Mouse (Mus musculus) c-Kit-negative CD71-positive TER-119-positive erythroid progenitor cells, embryonic 14.5 days (primary cell): ENCODE data around the gene Rab11b.

Experiments used
- DNase-seq: peaks from one replicate; pipeline ENCODE4 v3.0.0-alpha.2; 2013; ENCODE audit warnings: low read depth, low spot score

Rab11b gene

GRCm38 (mm10) chr17:33760255-33761165 is at the start of gene Rab11b:
Gene Rab11b (minus strand): TSS chr17:33760530.
- DNase-seq: peak; percentile 100

GRCm38 (mm10) chr17:33808192-33808591 is 47.9 kb upstream of the Rab11b start:
- DNase-seq: no peak

- DNase-seq: no peak
Measured at GRCm38 (mm10) chr17:33807181-33807888, 47.0 kb upstream of the Rab11b start.

GRCm38 (mm10) chr17:33804745-33805144 is 44.4 kb upstream of the Rab11b start:
- no peak for DNase-seq

- DNase-seq: no peak
Measured at GRCm38 (mm10) chr17:33804205-33804604, 43.9 kb upstream of the Rab11b start.

- no peak for DNase-seq
Measured at GRCm38 (mm10) chr17:33802221-33802620, 41.9 kb upstream of the Rab11b start.

- no peak for DNase-seq
Measured at GRCm38 (mm10) chr17:33799277-33799676, 38.9 kb upstream of the Rab11b start.

GRCm38 (mm10) chr17:33798306-33798705 is 38.0 kb upstream of the Rab11b start:
- DNase-seq: no peak

GRCm38 (mm10) chr17:33788732-33789131 is 28.4 kb upstream of the Rab11b start:
- DNase-seq: no peak

- no peak for DNase-seq
Measured at GRCm38 (mm10) chr17:33786375-33786774, 26.0 kb upstream of the Rab11b start.

GRCm38 (mm10) chr17:33784939-33785338 is 24.6 kb upstream of the Rab11b start:
- no peak for DNase-seq

GRCm38 (mm10) chr17:33783408-33783807 is 23.1 kb upstream of the Rab11b start:
- no peak for DNase-seq

GRCm38 (mm10) chr17:33782067-33782466 is 21.7 kb upstream of the Rab11b start:
- no peak for DNase-seq

GRCm38 (mm10) chr17:33781124-33781977 is 21.0 kb upstream of the Rab11b start, which contains the start of gene Angptl4:
Gene Angptl4 (minus strand): TSS chr17:33781830.
- DNase-seq: no peak

- DNase-seq: no peak
Measured at GRCm38 (mm10) chr17:33780431-33780830, 20.1 kb upstream of the Rab11b start.

GRCm38 (mm10) chr17:33779967-33780295 is 19.6 kb upstream of the Rab11b start:
- no peak for DNase-seq

GRCm38 (mm10) chr17:33779271-33779966 is 19.1 kb upstream of the Rab11b start:
- no peak for DNase-seq

- no peak for DNase-seq
Measured at GRCm38 (mm10) chr17:33775287-33775686, 15.0 kb upstream of the Rab11b start.

GRCm38 (mm10) chr17:33774573-33775155 is 14.3 kb upstream of the Rab11b start:
- no peak for DNase-seq

GRCm38 (mm10) chr17:33773871-33774572 is 13.7 kb upstream of the Rab11b start:
- DNase-seq: no peak
